Mouse (Mus musculus) limb, embryonic 13.5 days (tissue): ENCODE measurements at regions not wholly inside any gene's neighbourhood (a gene's known extent, or its start where the extent isn't known, plus 50 kb on each side); places are given as distances from the start of the nearest gene placed in this dataset.

Experiments
- ATAC-seq: fragments of 200-750 bp; cut with Nextera tagmentation; 2 replicates; pipeline ENCODE4 v1.8.0; 2017; ENCODE audit warnings: low read depth, moderate number of reproducible peaks, moderate TSS enrichment; ENCODE audit not compliant: low FRiP score
- H3K27ac ChIP-seq: fragments of 300-500 bp; sonication (generic); 2 replicates; pipeline ENCODE4 v1.5.1; 2015; ENCODE audit warnings: inconsistent platforms, mild to moderate bottlenecking, moderate library complexity
- H3K27me3 ChIP-seq: fragments of 300-500 bp; sonication (generic); 2 replicates; pipeline ENCODE4 v1.6.1; 2015; ENCODE audit warnings: mild to moderate bottlenecking, inconsistent platforms
- H3K36me3 ChIP-seq: fragments of 300-500 bp; sonication (generic); 2 replicates; pipeline ENCODE4 v1.6.1; 2015; ENCODE audit warnings: inconsistent platforms, mild to moderate bottlenecking, moderate library complexity
- H3K4me1 ChIP-seq: fragments of 300-500 bp; sonication (generic); 2 replicates; pipeline ENCODE4 v1.6.1; 2015; ENCODE audit warnings: inconsistent platforms
- H3K4me2 ChIP-seq: fragments of 300-500 bp; sonication (generic); replicated peaks from 2 replicates; pipeline ENCODE4 v1.6.1; 2015; ENCODE audit warnings: inconsistent platforms, mild to moderate bottlenecking, moderate library complexity
- H3K4me3 ChIP-seq: fragments of 300-500 bp; sonication (generic); 2 replicates; pipeline ENCODE4 v1.5.1; 2015; ENCODE audit warnings: moderate library complexity, mild to moderate bottlenecking, inconsistent platforms
- H3K9ac ChIP-seq: fragments of 300-500 bp; sonication (generic); 2 replicates; pipeline ENCODE4 v1.6.1; 2015; ENCODE audit warnings: mild to moderate bottlenecking, inconsistent platforms
- H3K9me3 ChIP-seq: fragments of 300-500 bp; sonication (generic); 2 replicates; pipeline ENCODE4 v1.6.1; 2016; ENCODE audit warnings: inconsistent platforms
- WGBS: fragments of 180-500 bp; shearing (Covaris S2); methylation state at CpG from one replicate; pipeline ENCODE4 v1.1.7; 2015; 5-methylcytosine and 5-hydroxymethylcytosine counted together

- H3K4me3 ChIP-seq: no peak overlapping the region
Measured at GRCm38 (mm10) chr1:71990936-71991335, 221.2 kb downstream of the Mreg start.

GRCm38 (mm10) chr1:71988086-71988485, 224.0 kb downstream of the Mreg start:
- H3K4me2 ChIP-seq: no peak overlapping the region
- ATAC-seq: no peak

More at GRCm38 (mm10) chr1:71990936-71991335, 221.2 kb downstream of the Mreg start:
- no peak for ATAC-seq
- no peak overlapping the region for H3K27ac ChIP-seq
- H3K9me3 ChIP-seq: no peaks in the 10 kb centered on the region
- WGBS: 61% methylated on average over 3 of the region's 3 CpGs
- no peaks in the 10 kb centered on the region for H3K36me3 ChIP-seq
- no peak overlapping the region for H3K9ac ChIP-seq
- H3K4me1 ChIP-seq: peaks cover 18% of the 10 kb centered on the region
- no peaks in the 10 kb centered on the region for H3K27me3 ChIP-seq
- H3K4me2 ChIP-seq: no peak overlapping the region

GRCm38 (mm10) chr1:71986047-71986446, 226.1 kb downstream of the Mreg start:
- no peak for ATAC-seq

More at GRCm38 (mm10) chr1:71988086-71988485, 224.0 kb downstream of the Mreg start:
- 96% methylated on average over 3 of the region's 3 CpGs for WGBS
- H3K36me3 ChIP-seq: no peaks in the 10 kb centered on the region
- no peak overlapping the region for H3K4me3 ChIP-seq
- H3K27ac ChIP-seq: no peak overlapping the region
- H3K9me3 ChIP-seq: no peaks in the 10 kb centered on the region
- no peak overlapping the region for H3K9ac ChIP-seq
- H3K4me1 ChIP-seq: no peaks in the 10 kb centered on the region
- H3K27me3 ChIP-seq: no peaks in the 10 kb centered on the region

GRCm38 (mm10) chr1:71983786-71984185, 228.3 kb downstream of the Mreg start:
- H3K27ac ChIP-seq: no peak overlapping the region
- 78% methylated on average over 7 of the region's 7 CpGs for WGBS
- H3K36me3 ChIP-seq: no peaks in the 10 kb centered on the region
- H3K9me3 ChIP-seq: no peaks in the 10 kb centered on the region
- H3K4me2 ChIP-seq: no peak overlapping the region
- no peak overlapping the region for H3K9ac ChIP-seq
- H3K27me3 ChIP-seq: no peaks in the 10 kb centered on the region
- H3K4me1 ChIP-seq: peaks cover 16% of the 10 kb centered on the region
- no peak for ATAC-seq
- H3K4me3 ChIP-seq: no peak overlapping the region

More at GRCm38 (mm10) chr1:71986047-71986446, 226.1 kb downstream of the Mreg start:
- H3K9ac ChIP-seq: no peak overlapping the region
- no peaks in the 10 kb centered on the region for H3K27me3 ChIP-seq
- 64% methylated on average over 1 of the region's 1 CpGs for WGBS
- H3K36me3 ChIP-seq: no peaks in the 10 kb centered on the region
- no peaks in the 10 kb centered on the region for H3K9me3 ChIP-seq
- H3K4me2 ChIP-seq: no peak overlapping the region
- H3K4me1 ChIP-seq: peaks cover 3% of the 10 kb centered on the region; the same call in 1 of the 2 replicates
- no peak overlapping the region for H3K27ac ChIP-seq
- no peak overlapping the region for H3K4me3 ChIP-seq

GRCm38 (mm10) chr1:71982423-71983262, 229.5 kb downstream of the Mreg start:
- H3K27me3 ChIP-seq: no peaks in the 10 kb centered on the region
- no peak for ATAC-seq
- no peak overlapping the region for H3K9ac ChIP-seq
- H3K4me3 ChIP-seq: no peak overlapping the region
- no peak overlapping the region for H3K27ac ChIP-seq
- no peaks in the 10 kb centered on the region for H3K36me3 ChIP-seq
- WGBS: 77% methylated on average over 5 of the region's 5 CpGs
- H3K9me3 ChIP-seq: no peaks in the 10 kb centered on the region
- H3K4me2 ChIP-seq: no peak overlapping the region
- peaks cover 17% of the 10 kb centered on the region for H3K4me1 ChIP-seq

- WGBS: 35% methylated on average over 4 of the region's 4 CpGs
- H3K27ac ChIP-seq: no peak overlapping the region
Measured at GRCm38 (mm10) chr1:71980624-71981023, 231.5 kb downstream of the Mreg start.

GRCm38 (mm10) chr1:71979261-71979660, 232.8 kb downstream of the Mreg start:
- Histone ChIP-seq H3K4me2 (no peak overlapping the region), H3K4me1 (peaks cover 17% of the 10 kb centered on the region), H3K27me3 (no peaks in the 10 kb centered on the region), H3K9me3 (no peaks in the 10 kb centered on the region), H3K9ac (no peak overlapping the region), H3K4me3 (no peak overlapping the region), H3K27ac (no peak overlapping the region), H3K36me3 (no peaks in the 10 kb centered on the region)
- 47% methylated on average over 4 of the region's 4 CpGs for WGBS
- ATAC-seq: peak; percentile 48; the same call in 1 of the 2 replicates

More at GRCm38 (mm10) chr1:71980624-71981023, 231.5 kb downstream of the Mreg start:
- H3K9me3 ChIP-seq: no peaks in the 10 kb centered on the region
- no peak overlapping the region for H3K9ac ChIP-seq
- no peak overlapping the region for H3K4me2 ChIP-seq
- no peaks in the 10 kb centered on the region for H3K36me3 ChIP-seq
- ATAC-seq: peak; percentile 37; the same call in 1 of the 2 replicates
- no peaks in the 10 kb centered on the region for H3K27me3 ChIP-seq
- peaks cover 17% of the 10 kb centered on the region for H3K4me1 ChIP-seq
- H3K4me3 ChIP-seq: no peak overlapping the region

GRCm38 (mm10) chr1:71977361-71977760, 234.7 kb downstream of the Mreg start:
- Histone ChIP-seq H3K4me2 (no peak overlapping the region), H3K27me3 (no peaks in the 10 kb centered on the region), H3K4me3 (no peak overlapping the region), H3K9ac (no peak overlapping the region), H3K36me3 (no peaks in the 10 kb centered on the region), H3K9me3 (no peaks in the 10 kb centered on the region), H3K27ac (no peak overlapping the region), H3K4me1 (peaks cover 17% of the 10 kb centered on the region)
- WGBS: 94% methylated on average over 5 of the region's 5 CpGs
- no peak for ATAC-seq

- Histone ChIP-seq H3K4me3 (no peak overlapping the region), H3K4me2 (no peak overlapping the region), H3K27ac (no peak overlapping the region), H3K36me3 (no peaks in the 10 kb centered on the region), H3K27me3 (no peaks in the 10 kb centered on the region), H3K9ac (no peak overlapping the region), H3K9me3 (no peaks in the 10 kb centered on the region), H3K4me1 (peaks cover 8% of the 10 kb centered on the region; the same call in 1 of the 2 replicates)
- WGBS: 69% methylated on average over 4 of the region's 4 CpGs
- no peak for ATAC-seq
Measured at GRCm38 (mm10) chr1:71974715-71975114, 237.4 kb downstream of the Mreg start.

- Histone ChIP-seq H3K9ac (no peak overlapping the region), H3K27ac (no peak overlapping the region), H3K9me3 (no peaks in the 10 kb centered on the region), H3K27me3 (no peaks in the 10 kb centered on the region), H3K4me1 (no peaks in the 10 kb centered on the region), H3K4me2 (no peak overlapping the region), H3K4me3 (no peak overlapping the region), H3K36me3 (no peaks in the 10 kb centered on the region)
- WGBS: 70% methylated on average over 6 of the region's 6 CpGs
- peak; percentile 36; the same call in 1 of the 2 replicates for ATAC-seq
Measured at GRCm38 (mm10) chr1:71971943-71972342, 240.2 kb downstream of the Mreg start.

- H3K9me3 ChIP-seq: no peaks in the 10 kb centered on the region
- H3K27me3 ChIP-seq: no peaks in the 10 kb centered on the region
- no peak overlapping the region for H3K4me2 ChIP-seq
- no peak overlapping the region for H3K27ac ChIP-seq
- WGBS: 81% methylated on average over 2 of the region's 2 CpGs
- ATAC-seq: no peak
- H3K4me1 ChIP-seq: no peaks in the 10 kb centered on the region
- no peaks in the 10 kb centered on the region for H3K36me3 ChIP-seq
- no peak overlapping the region for H3K4me3 ChIP-seq
- H3K9ac ChIP-seq: no peak overlapping the region
Measured at GRCm38 (mm10) chr1:71970771-71971170, 241.3 kb downstream of the Mreg start.

- no peak overlapping the region for H3K9ac ChIP-seq
- ATAC-seq: no peak
- 92% methylated on average over 6 of the region's 6 CpGs for WGBS
- H3K9me3 ChIP-seq: no peaks in the 10 kb centered on the region
- no peaks in the 10 kb centered on the region for H3K27me3 ChIP-seq
- H3K4me1 ChIP-seq: no peaks in the 10 kb centered on the region
- no peak overlapping the region for H3K4me3 ChIP-seq
- no peak overlapping the region for H3K27ac ChIP-seq
- no peak overlapping the region for H3K4me2 ChIP-seq
- H3K36me3 ChIP-seq: no peaks in the 10 kb centered on the region
Measured at GRCm38 (mm10) chr1:71967574-71968104, 244.5 kb downstream of the Mreg start.
